Mouse (Mus musculus): ENCODE measurements around the gene Sox10.

Gene Sox10

GRCm38 (mm10) chr15:79126217-79126932 lies 38.7 kb downstream of the Sox10 start:
- in situ Hi-C loops (cut with MboI; ENCODE audit: low sequenced_read_pairs) = no loop called here

DNA sequence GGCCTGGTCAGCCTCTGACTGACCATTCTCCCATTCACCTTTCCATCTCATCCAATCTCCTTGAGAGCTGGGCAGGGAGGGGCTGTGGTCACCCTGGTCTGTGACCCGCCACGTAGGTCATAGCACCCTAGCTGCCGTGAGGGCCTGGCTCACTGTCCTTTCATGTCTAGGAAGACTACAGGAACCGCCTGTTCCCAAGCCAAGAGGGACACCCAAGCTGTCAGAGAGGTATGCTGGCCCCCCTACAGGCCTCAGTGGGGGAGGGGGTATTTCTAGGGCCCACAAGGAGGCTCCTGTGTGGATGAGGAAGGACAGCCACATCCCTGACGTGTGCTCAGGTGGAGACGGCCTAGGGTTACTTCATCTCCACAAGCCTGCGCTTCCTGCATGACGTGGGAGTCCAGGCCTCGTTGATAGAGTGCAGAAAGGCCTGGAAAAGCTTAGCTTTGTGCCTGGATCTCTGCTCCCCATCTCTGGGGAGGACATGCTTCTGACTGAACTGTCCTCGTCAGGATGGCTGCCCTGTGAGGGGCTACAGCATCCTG lies 40.6 kb downstream of the Sox10 start:
- in situ Hi-C loops (cut with MboI; ENCODE audit: low sequenced_read_pairs) = no loop called here

GRCm38 (mm10) chr15:79123751-79124150 lies 41.3 kb downstream of the Sox10 start:
- in situ Hi-C loops (cut with MboI; ENCODE audit: low sequenced_read_pairs) = no loop called here

DNA sequence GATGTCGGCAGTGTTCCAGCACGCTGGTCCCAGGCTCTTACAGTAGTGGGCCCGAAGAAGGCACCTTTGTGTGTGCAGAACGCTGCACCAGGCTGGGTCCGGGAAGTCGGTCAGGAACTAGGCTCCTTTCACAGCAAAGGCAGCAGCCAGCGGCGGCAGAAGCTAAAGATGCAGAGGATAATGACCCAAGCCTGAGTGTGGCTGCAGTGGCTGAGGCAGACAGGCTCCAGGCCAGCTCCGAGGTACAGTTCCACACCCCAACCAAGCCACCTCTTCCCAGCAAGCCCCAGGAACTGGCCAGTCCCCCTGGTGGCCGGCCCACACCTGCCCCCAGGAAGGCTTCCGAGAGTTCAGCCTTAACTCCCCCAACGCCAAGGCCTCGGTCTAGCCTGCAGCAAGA lies 42.5 kb downstream of the Sox10 start:
- in situ Hi-C loops (cut with MboI; ENCODE audit: low sequenced_read_pairs) = no loop called here

DNA sequence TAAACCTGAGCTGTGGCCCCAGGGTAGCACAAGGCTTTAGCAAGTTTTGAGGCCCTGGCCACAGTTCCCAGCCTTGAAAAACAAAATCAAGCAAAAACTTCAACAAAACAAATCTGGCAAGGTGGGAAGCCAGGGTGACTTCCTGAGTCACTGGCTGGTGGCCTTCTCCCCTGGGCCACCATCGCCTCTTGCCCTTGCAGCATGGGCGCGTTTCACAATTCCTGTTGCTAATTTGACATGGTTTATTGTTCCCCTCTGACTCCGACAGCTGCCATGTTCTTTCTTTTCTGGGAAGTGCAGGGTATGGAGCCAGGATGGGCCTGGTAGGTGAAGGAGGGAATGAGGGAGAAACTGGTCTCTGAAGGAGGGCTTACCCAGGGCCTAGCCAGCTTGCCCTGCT lies 42.9 kb downstream of the Sox10 start:
- in situ Hi-C loops (cut with MboI; ENCODE audit: low sequenced_read_pairs) = no loop called here

DNA sequence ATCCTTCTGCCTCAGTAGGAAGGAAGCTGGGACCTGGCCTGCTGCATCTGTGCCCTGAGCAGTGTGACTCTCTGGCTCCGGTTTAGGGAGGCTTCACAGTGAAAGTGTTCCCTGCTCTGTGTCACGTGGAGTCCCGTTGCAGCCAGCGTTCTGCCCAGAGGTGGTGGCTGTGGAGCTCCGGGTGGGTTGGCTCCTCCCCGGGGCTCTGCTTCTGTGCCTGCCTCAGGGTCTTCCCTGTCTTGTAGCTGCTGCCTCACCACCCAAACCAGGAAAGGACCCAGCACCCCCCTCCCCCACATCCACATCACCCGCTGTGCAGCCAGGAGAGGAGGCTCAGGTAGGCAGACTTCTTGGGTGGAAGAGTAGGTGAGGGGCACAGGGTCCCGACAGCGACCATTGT lies 45.5 kb downstream of the Sox10 start:
- in situ Hi-C loops (cut with MboI; ENCODE audit: low sequenced_read_pairs) = no loop called here

DNA sequence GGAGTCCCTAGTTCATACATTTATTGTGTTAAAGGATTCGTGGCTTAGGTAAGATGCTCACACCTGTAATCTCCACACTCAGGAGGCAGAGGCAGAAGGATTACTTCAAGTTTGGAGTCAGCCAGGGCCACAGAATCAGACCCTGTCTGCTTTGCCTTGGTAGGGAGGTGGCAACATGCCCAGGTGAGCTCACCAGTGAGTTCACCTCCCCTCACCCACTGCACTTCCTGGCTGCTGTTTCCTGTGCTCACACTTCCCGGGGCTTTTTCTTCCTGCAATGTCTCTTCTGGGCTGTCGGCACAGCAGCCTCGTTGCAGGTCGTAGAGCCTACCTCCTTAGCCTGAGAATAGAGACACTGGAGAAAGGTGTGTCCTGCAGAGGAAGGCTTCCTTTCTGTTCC lies 49.8 kb downstream of the Sox10 start:
- in situ Hi-C loops (cut with MboI; ENCODE audit: low sequenced_read_pairs) = no loop called here

GRCm38 (mm10) chr15:79111774-79112173 lies 53.3 kb downstream of the Sox10 start:
- in situ Hi-C loops (cut with MboI; ENCODE audit: low sequenced_read_pairs) = no loop called here

GRCm38 (mm10) chr15:79110528-79110927 lies 54.5 kb downstream of the Sox10 start:
- in situ Hi-C loops (cut with MboI; ENCODE audit: low sequenced_read_pairs) = no loop called here

- in situ Hi-C loops (cut with MboI; ENCODE audit: low sequenced_read_pairs) = no loop called here
Observed at GRCm38 (mm10) chr15:79110031-79110430, 55.0 kb downstream of the Sox10 start.

GRCm38 (mm10) chr15:79109321-79109934 lies 55.6 kb downstream of the Sox10 start:
- in situ Hi-C loops (cut with MboI; ENCODE audit: low sequenced_read_pairs) = no loop called here

DNA sequence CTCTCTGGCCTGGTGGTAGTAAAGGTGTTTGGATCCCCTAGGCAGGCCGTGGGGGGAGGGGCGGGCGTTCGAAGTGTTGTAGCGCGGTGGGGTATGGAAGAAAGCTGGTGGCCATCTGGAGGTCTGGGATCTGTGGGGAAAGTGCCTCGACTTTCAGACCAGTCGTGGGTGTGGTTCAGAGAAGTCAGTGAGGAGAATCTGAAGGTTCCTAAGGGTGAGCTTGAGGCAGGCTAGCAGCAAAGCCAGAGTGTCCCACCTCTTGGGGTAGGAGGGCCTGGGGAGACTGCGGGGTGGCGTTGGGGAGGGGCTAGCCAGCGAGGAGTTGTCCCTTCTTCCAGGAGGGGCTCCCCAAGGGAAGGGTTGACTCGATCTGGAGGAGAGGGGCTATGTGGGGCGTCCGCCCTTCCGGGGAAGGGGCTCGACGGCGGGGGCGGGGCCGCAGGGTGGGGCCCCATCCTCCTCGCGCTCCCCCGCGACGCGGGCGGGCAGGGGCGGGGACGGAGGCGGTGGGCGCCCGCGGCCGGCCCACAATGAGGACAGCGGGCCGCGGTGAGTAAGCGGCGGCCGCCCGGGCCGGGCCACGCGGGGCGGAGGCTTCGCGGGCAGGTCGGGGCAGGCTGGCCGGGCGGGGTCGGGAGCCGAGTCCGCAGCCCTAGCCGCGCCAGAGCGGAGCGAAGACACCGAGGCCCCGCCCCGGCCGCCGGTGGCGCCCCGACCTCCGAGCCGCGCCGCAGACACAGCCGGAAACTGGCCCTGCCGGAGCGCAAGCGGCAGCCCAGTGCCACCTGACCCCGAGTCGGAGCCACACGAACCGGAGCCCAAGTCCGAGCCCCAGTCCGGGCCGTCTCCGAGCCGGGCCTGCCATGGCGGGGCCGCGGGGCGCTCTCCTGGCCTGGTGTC lies 56.4 kb downstream of the Sox10 start, which contains the start of gene Micall1:
Gene Micall1 (plus strand): TSS at position 478 of the 900 bp plus-strand sequence.
- in situ Hi-C loops (cut with MboI; ENCODE audit: low sequenced_read_pairs) = no loop called here

DNA sequence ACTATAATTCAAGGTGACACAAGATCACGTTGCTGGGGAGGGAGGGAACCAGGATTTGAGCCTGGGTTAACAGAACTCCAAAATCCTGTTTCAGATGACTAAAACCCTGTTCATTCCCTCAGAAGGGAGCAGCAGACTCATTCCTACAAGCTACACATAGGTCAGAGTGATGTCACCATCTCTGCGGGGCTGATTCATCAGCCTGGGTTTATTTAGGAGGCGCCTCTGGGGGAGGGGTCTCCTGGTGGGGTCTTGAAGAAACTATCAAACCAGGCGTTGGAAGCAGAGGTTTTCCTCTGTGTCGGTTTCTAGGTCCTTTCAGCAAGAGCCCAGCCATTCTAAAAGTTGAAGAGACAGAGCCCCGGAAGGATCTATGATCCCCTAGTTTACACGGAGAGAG lies 57.1 kb downstream of the Sox10 start:
- in situ Hi-C loops (cut with MboI; ENCODE audit: low sequenced_read_pairs) = no loop called here

- in situ Hi-C loops (cut with MboI; ENCODE audit: low sequenced_read_pairs) = no loop called here
Observed at GRCm38 (mm10) chr15:79105804-79106203, 59.2 kb downstream of the Sox10 start.
